Mouse (Mus musculus) lung, embryonic 14.5 days (tissue): ENCODE results near the gene Selenoi. TPM values are rescaled to one million over a fixed set of nuclear protein-coding genes. Genes with fewer than 3 reads are reported as not detected.
"Not testable (repeated sequence)": the region's sequence is repeated elsewhere in the genome, so short reads cannot be mapped to it uniquely, and the experiment has no call there.

ENCODE experiments used
- ATAC-seq: fragments of 200-750 bp; cut with Nextera tagmentation; 2 replicates; pipeline ENCODE4 v1.8.0; 2017; ENCODE audit warnings: mild to moderate bottlenecking, moderate TSS enrichment, moderate library complexity; ENCODE audit not compliant: insufficient read depth
- DNase-seq: peaks from one replicate; pipeline ENCODE4 v3.0.0-alpha.2; 2015
- H3K27ac ChIP-seq: fragments of 300-500 bp; sonication (generic); 2 replicates; pipeline ENCODE4 v1.5.1; 2014; ENCODE audit warnings: low read depth, mild to moderate bottlenecking, moderate library complexity
- H3K27me3 ChIP-seq: fragments of 300-500 bp; sonication (generic); 2 replicates; pipeline ENCODE4 v1.6.1; 2014; ENCODE audit warnings: low read length, control low read depth; ENCODE audit not compliant: insufficient read depth
- H3K36me3 ChIP-seq: fragments of 300-500 bp; sonication (generic); 2 replicates; pipeline ENCODE4 v1.6.1; 2014; ENCODE audit warnings: control low read depth; ENCODE audit not compliant: insufficient read depth
- H3K4me1 ChIP-seq: fragments of 300-500 bp; sonication (generic); 2 replicates; pipeline ENCODE4 v1.6.1; 2014; ENCODE audit warnings: antibody characterized with exemption, control low read depth; ENCODE audit not compliant: insufficient read depth
- H3K4me2 ChIP-seq: fragments of 300-500 bp; sonication (generic); 2 replicates; pipeline ENCODE4 v1.6.1; 2014; ENCODE audit warnings: mild to moderate bottlenecking
- H3K4me3 ChIP-seq: fragments of 300-500 bp; sonication (generic); 2 replicates; pipeline ENCODE4 v1.5.1; 2014; ENCODE audit warnings: low read depth, low read length
- H3K9ac ChIP-seq: fragments of 300-500 bp; sonication (generic); 2 replicates; pipeline ENCODE4 v1.6.1; 2014
- H3K9me3 ChIP-seq: fragments of 300-500 bp; sonication (generic); 2 replicates; pipeline ENCODE4 v1.6.1; 2016; ENCODE audit warnings: low read depth, low read length, control low read depth
- CTCF ChIP-seq: IDR thresholded peaks from 2 replicates; pipeline ENCODE4 v1.5.1; 2016; ENCODE audit warnings: antibody characterized with exemption, low read depth
- WGBS: fragments of 180-500 bp; shearing (Covaris S2); extraction: QIAGEN DNeasy Blood & Tissue Kit; methylation state at CpG from one replicate; pipeline ENCODE4 v1.1.7; 2014; 5-methylcytosine and 5-hydroxymethylcytosine counted together
- polyA plus RNA-seq: library from polyadenylated mRNA; unstranded; fragments of >200 nt; fragmentation: Nextera tagmentation; extraction: Ambion mirVana; gene quantifications from 2 replicates; pipeline ENCODE4 v1.2.1, GENCODE M21; 2014

Gene Selenoi
- polyA plus RNA-seq, 1 experiment from 2014 or later = 18.9 TPM

DNA sequence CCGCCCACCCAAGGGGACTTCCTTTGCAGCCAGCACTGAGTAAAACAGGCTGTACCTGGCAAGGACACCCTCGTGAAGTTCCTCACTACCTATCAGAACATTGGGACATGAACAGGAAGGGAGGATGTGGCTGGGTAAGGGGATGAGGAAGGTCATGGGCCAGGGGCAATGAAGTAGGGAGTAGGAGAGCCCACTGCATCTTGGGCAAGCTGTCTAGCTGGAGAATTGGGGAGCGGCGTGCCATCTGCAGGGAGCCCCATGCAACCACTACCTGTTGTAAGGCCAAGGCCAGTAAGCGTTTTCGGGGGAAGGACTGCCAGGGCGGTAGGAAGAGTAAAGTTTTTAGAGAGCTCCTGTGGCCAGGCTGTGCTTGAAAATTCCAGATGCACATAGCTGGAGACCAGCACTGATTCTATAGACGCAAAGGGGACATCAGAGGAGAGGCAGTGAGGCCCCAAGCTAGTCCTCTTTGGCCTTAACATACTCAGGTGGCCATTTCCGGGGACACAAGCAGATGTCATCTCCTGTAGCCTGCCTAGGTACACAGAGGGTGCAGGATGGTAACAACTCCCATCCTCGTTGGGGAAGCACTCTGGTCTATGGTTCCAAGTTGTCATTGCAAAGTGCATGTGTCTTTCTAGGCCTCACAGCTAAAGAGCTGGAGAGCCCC, 29.0 kb upstream of the Selenoi start:
- H3K9me3 ChIP-seq = no peaks in the 10 kb centered on the region
- H3K9ac ChIP-seq = no peak overlapping the region
- no peaks in the 10 kb centered on the region for H3K36me3 ChIP-seq
- H3K4me2 ChIP-seq = no peak overlapping the region
- TF ChIP-seq CTCF = no peak
- no peak overlapping the region for H3K27ac ChIP-seq
- DNase-seq (no peak), ATAC-seq (no peak)
- WGBS = 78% methylated on average over 10 of the region's 10 CpGs
- no peaks in the 10 kb centered on the region for H3K4me1 ChIP-seq
- no peaks in the 10 kb centered on the region for H3K27me3 ChIP-seq
- no peak overlapping the region for H3K4me3 ChIP-seq

GRCm38 (mm10) chr5:30204441-30204840, 27.9 kb upstream of the Selenoi start:
- no peak overlapping the region for H3K4me3 ChIP-seq
- DNase-seq = no peak
- TF ChIP-seq CTCF = no peak
- H3K4me2 ChIP-seq = no peak overlapping the region
- no peaks in the 10 kb centered on the region for H3K36me3 ChIP-seq
- H3K9me3 ChIP-seq = no peaks in the 10 kb centered on the region
- WGBS = 42% methylated on average over 1 of the region's 1 CpGs
- H3K27ac ChIP-seq = no peak overlapping the region
- no peaks in the 10 kb centered on the region for H3K27me3 ChIP-seq
- no peaks in the 10 kb centered on the region for H3K4me1 ChIP-seq
- no peak overlapping the region for H3K9ac ChIP-seq
- no peak for ATAC-seq

- 62% methylated on average over 3 of the region's 3 CpGs for WGBS
- no peak for DNase-seq
- H3K27ac ChIP-seq = no peak overlapping the region
- H3K4me2 ChIP-seq = no peak overlapping the region
- TF ChIP-seq CTCF = no peak
- ATAC-seq = no peak
- no peak overlapping the region for H3K9ac ChIP-seq
- no peaks in the 10 kb centered on the region for H3K4me1 ChIP-seq
- H3K27me3 ChIP-seq = no peaks in the 10 kb centered on the region
- no peak overlapping the region for H3K4me3 ChIP-seq
- no peaks in the 10 kb centered on the region for H3K9me3 ChIP-seq
- no peaks in the 10 kb centered on the region for H3K36me3 ChIP-seq
Observed at GRCm38 (mm10) chr5:30205034-30205433, 27.3 kb upstream of the Selenoi start.

- H3K4me1 ChIP-seq = no peaks in the 10 kb centered on the region
- no peak for DNase-seq
- 28% methylated on average over 5 of the region's 5 CpGs for WGBS
Observed at GRCm38 (mm10) chr5:30205493-30205892, 26.9 kb upstream of the Selenoi start, which contains the start of gene Adgrf3. Adgrf3 (minus strand) TSS chr5:30205722.

GRCm38 (mm10) chr5:30207276-30207675, 25.1 kb upstream of the Selenoi start:
- no peaks in the 10 kb centered on the region for H3K4me1 ChIP-seq
- H3K4me2 ChIP-seq = no peak overlapping the region
- H3K27ac ChIP-seq = no peak overlapping the region
- peak; percentile 41 for DNase-seq
- no peaks in the 10 kb centered on the region for H3K27me3 ChIP-seq
- peak; percentile 56 for TF ChIP-seq CTCF
- no peak overlapping the region for H3K4me3 ChIP-seq
- no peak for ATAC-seq
- H3K36me3 ChIP-seq = no peaks in the 10 kb centered on the region
- 64% methylated on average over 6 of the region's 6 CpGs for WGBS
- no peaks in the 10 kb centered on the region for H3K9me3 ChIP-seq
- no peak overlapping the region for H3K9ac ChIP-seq

More at GRCm38 (mm10) chr5:30205493-30205892, 26.9 kb upstream of the Selenoi start, which contains the start of gene Adgrf3:
- H3K4me3 ChIP-seq = no peak within 1 kb of the TSS
- no peak within 1 kb of the TSS for H3K9ac ChIP-seq
- H3K27me3 ChIP-seq = no peaks in the 10 kb centered on the region
- no peak within 1 kb of the TSS for H3K4me2 ChIP-seq
- H3K9me3 ChIP-seq = no peaks in the 10 kb centered on the region
- no peak for TF ChIP-seq CTCF
- H3K27ac ChIP-seq = no peak within 1 kb of the TSS
- H3K36me3 ChIP-seq = no peaks in the 10 kb centered on the region
- ATAC-seq = no peak

DNA sequence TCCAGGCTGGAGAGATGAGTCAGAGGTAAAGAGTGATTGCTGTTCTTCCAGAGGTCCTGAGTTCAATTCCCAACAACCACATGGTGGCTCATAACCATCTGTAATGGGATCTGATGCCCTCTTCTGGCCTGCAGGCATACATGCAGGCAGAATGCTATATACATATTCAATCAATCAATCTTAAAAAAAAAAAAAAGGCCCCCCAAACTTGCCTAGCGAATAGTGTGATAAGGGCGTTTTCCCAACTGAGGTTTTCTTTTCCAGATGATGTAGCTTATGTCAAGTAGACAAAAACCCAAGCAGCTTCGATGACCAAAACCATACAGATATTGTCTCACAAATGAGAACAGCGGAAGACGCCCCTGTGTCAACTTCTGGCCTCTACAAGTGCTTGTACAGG, 21.6 kb upstream of the Selenoi start:
- H3K4me3 ChIP-seq, H3K36me3 ChIP-seq, DNase-seq, ATAC-seq, H3K4me2 ChIP-seq, H3K27me3 ChIP-seq, H3K27ac ChIP-seq, H3K9me3 ChIP-seq, H3K4me1 ChIP-seq, H3K9ac ChIP-seq: not testable (repeated sequence)
- 87% methylated on average over 5 of the region's 5 CpGs for WGBS

DNA sequence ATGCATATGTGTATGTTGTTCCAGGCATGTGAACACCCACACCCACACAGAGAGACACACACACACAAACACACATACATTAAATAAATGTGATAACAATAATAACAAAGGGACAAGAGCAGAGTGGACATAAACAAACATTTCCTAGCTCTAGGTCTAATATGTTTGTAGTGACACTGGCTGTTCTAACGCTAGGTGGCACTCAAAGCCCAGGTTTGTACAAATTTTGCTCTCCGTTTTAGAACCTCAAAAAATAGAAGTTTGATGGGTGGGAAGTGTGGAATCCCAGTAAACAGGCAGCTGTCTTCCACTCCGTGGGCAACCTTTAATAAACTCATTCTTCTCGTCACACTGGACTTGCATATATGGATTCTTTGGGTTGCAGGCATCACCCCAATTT, 17.5 kb upstream of the Selenoi start:
- H3K4me2 ChIP-seq = no peak overlapping the region
- no peak overlapping the region for H3K9ac ChIP-seq
- peak; percentile 92 for DNase-seq
- H3K27ac ChIP-seq = no peak overlapping the region
- no peaks in the 10 kb centered on the region for H3K27me3 ChIP-seq
- no peak for ATAC-seq
- H3K4me1 ChIP-seq = no peaks in the 10 kb centered on the region
- no peaks in the 10 kb centered on the region for H3K9me3 ChIP-seq
- 6% methylated on average over 4 of the region's 4 CpGs for WGBS
- H3K36me3 ChIP-seq = no peaks in the 10 kb centered on the region
- H3K4me3 ChIP-seq = no peak overlapping the region
- peak; percentile 77 for TF ChIP-seq CTCF
